Mouse (Mus musculus) gastrocnemius, adult 2 months (tissue): Measurements from ENCODE around the gene 5330417H12Rik. TPM values are rescaled to one million over a fixed set of nuclear protein-coding genes. Genes with fewer than 3 reads are reported as not detected.
A peak's percentile ranks its signal among the peaks of the same experiment; 100 is the strongest.

Experiments used
- DNase-seq: peaks from one replicate; pipeline ENCODE4 v3.0.0; 2022
- H3K27ac ChIP-seq: fragments of 200-600 bp; 2 replicates; pipeline ENCODE4 v1.8.1; 2022; ENCODE audit warnings: mild to moderate bottlenecking
- H3K4me3 ChIP-seq: fragments of 200-600 bp; 2 replicates; pipeline ENCODE4 v1.8.1; 2022; ENCODE audit warnings: mild to moderate bottlenecking, moderate library complexity
- CTCF ChIP-seq: fragments of 200-600 bp; IDR thresholded peaks from 2 replicates; pipeline ENCODE4 v1.8.1; 2022; ENCODE audit warnings: antibody characterized with exemption, mild to moderate bottlenecking, moderate library complexity
- intact Hi-C: fragments of 180-260 bp; cut with DNase I; formaldehyde crosslinking; loops from one replicate; pipeline ENCODE4 v1.15.1; 2025
- total RNA-seq, 2 experiments: library from RNA; stranded (reverse); gene quantifications; 2 replicates each; pipeline ENCODE4 v1.2.3; 2021

Gene 5330417H12Rik
- total RNA-seq, 2 experiments from 2014 or later, result not detected

GRCm38 (mm10) chr7:107593904-107594303 lies 31.1 kb downstream of the 5330417H12Rik start:
- H3K4me3 ChIP-seq, result peak overlapping the region; percentile 86
- intact Hi-C loops, result loop anchor here (2.0 to 5.0 kb wide), 2 partner anchors 71 to 153 kb away; no protein-coding TSS in a partner anchor
- peak overlapping the region; percentile 93 for H3K27ac ChIP-seq
- TF ChIP-seq CTCF, result no peak
- peak; percentile 58 for DNase-seq

- intact Hi-C loops, result loop anchor here (5.0 kb wide), 1 partner anchor 155 kb away; no protein-coding TSS in a partner anchor
- Histone ChIP-seq H3K27ac (peak overlapping the region; percentile 93), H3K4me3 (no peak overlapping the region)
- no peak for TF ChIP-seq CTCF
- DNase-seq, result peak; percentile 78
These were observed 32.3 kb downstream of the 5330417H12Rik start for GRCm38 (mm10) chr7:107592641-107593040.

- H3K4me3 ChIP-seq, result no peak overlapping the region
- DNase-seq, result no peak
- no peak overlapping the region for H3K27ac ChIP-seq
- no peak for TF ChIP-seq CTCF
- intact Hi-C loops, result no loop called here
These were observed 50.7 kb downstream of the 5330417H12Rik start for GRCm38 (mm10) chr7:107574276-107574675.

Other genes with a start within 250 kb of the 5330417H12Rik start
- 1 to 10 TPM; 2.0 to 2.6 TPM for gene Olfml1, start 57.7 kb downstream of the 5330417H12Rik start, total RNA-seq
- gene Ppfibp2, start 30.0 kb downstream of the 5330417H12Rik start, total RNA-seq, result 10 to 100 TPM; 10.6 to 19.0 TPM
- under 1 TPM in 1 of 2 experiments, not detected in 1; 0.20 TPM for gene Cyb5r2, start 132.9 kb upstream of the 5330417H12Rik start, total RNA-seq
- not detected for gene Ovch2, start 176.0 kb upstream of the 5330417H12Rik start, total RNA-seq
- not detected for gene Olfr467, start 187.1 kb upstream of the 5330417H12Rik start, total RNA-seq
- gene Olfr469, start 200.4 kb upstream of the 5330417H12Rik start, total RNA-seq, result not detected
- gene Olfr470, start 222.3 kb upstream of the 5330417H12Rik start, total RNA-seq, result not detected